Mouse (Mus musculus) erythroblast, embryonic 14.5 days (primary cell): Measurements from ENCODE around the gene Polr2l. TPM values are rescaled to one million over a fixed set of nuclear protein-coding genes. Genes with fewer than 3 reads are reported as not detected.
A peak's percentile ranks its signal among the peaks of the same experiment; 100 is the strongest.

ENCODE experiments used
- H3K27me3 ChIP-seq: 2 replicates; pipeline ENCODE4 v1.6.1; 2012; ENCODE audit warnings: inconsistent platforms; ENCODE audit not compliant: control insufficient read depth
- H3K36me3 ChIP-seq: 2 replicates; pipeline ENCODE4 v1.6.1; 2012; ENCODE audit warnings: mild to moderate bottlenecking, inconsistent platforms; ENCODE audit not compliant: control insufficient read depth
- H3K4me1 ChIP-seq: 2 replicates; pipeline ENCODE4 v1.6.1; 2012; ENCODE audit warnings: inconsistent platforms; ENCODE audit not compliant: control insufficient read depth
- H3K4me3 ChIP-seq: replicated peaks from 2 replicates; pipeline ENCODE3; 2012; ENCODE audit warnings: moderate library complexity, mild to moderate bottlenecking, inconsistent platforms
- H3K9me3 ChIP-seq: 2 replicates; pipeline ENCODE4 v1.6.1; 2012; ENCODE audit warnings: low read length, inconsistent platforms, mixed read lengths; ENCODE audit not compliant: control insufficient read depth
- GATA1 ChIP-seq: IDR thresholded peaks from 2 replicates; pipeline ENCODE4 v1.6.1; 2012; ENCODE audit warnings: low read length, inconsistent platforms, mixed read lengths
- TAL1 ChIP-seq: IDR thresholded peaks from 3 replicates; pipeline ENCODE4 v1.6.1; 2012; ENCODE audit warnings: low read length, inconsistent platforms, mixed read lengths
- polyA plus RNA-seq: library from polyadenylated mRNA; stranded (reverse); fragments of >175 nt; gene quantifications from 2 replicates; pipeline ENCODE4 v1.2.3, GENCODE M21; 2012

The Polr2l gene
- polyA plus RNA-seq, 1 experiment = 17.1 TPM

DNA sequence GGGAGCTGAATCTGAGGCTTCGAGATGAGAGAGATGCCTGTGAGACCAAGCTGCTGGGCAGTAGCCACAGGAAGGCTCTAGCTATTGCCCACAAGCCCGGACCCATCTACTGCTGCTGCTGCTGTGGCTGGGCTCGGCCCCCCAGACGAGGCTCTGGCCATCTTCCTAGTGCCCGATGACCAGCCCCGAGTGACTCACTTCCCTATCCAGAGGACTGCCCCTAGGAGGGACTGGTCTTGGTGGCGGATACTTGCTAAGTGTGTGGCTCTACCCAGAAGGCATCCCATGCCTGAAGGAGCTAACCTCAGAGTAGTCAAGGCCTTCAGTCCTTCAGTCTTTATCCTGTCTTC, 8.9 kb downstream of the Polr2l start:
- H3K27me3 ChIP-seq = peaks cover 59% of the 10 kb centered on the region
- TF ChIP-seq TAL1 = no peak
- no peak for TF ChIP-seq GATA1
- H3K36me3 ChIP-seq = peaks cover 25% of the 10 kb centered on the region
- no peak overlapping the region for H3K4me3 ChIP-seq
- H3K9me3 ChIP-seq = peaks cover 16% of the 10 kb centered on the region; the same call in 1 of the 2 replicates
- peaks cover 57% of the 10 kb centered on the region for H3K4me1 ChIP-seq

DNA sequence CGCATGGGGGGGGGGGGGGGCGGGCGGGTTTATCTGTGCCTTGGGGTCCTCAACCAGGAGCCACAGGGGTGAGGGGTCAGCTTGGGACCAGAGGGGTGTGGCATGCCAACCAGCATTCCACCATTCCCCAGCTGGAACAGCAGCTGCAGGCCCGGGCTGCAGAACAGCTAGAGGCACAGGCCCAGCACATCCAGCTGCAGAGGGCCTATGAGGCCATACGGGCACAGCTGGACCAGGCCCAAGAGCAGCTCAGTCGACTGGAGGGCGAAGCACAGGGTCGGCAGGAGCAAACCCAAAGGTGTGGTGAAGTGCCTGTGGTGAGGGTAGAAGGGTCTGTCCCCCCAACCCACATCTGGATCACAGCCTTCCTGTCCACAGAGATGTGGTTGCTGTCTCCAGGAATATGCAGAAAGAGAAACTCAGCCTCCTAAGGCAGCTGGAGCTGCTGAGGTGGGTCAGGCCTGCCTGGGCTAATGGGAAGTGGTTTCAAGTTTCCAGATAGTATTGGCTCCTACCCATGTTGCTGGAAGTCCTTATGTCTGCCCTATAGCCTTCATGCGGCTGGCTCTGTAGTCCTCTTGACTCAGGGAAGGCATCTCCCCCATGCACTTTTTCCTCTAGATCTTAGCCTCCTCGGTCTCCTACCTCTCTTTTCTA, 9.4 kb downstream of the Polr2l start:
- H3K36me3 ChIP-seq = peaks cover 20% of the 10 kb centered on the region
- H3K9me3 ChIP-seq = peaks cover 16% of the 10 kb centered on the region; the same call in 1 of the 2 replicates
- TF ChIP-seq GATA1 = no peak
- TF ChIP-seq TAL1 = no peak
- H3K4me3 ChIP-seq = no peak overlapping the region
- peaks cover 64% of the 10 kb centered on the region for H3K27me3 ChIP-seq
- H3K4me1 ChIP-seq = peaks cover 56% of the 10 kb centered on the region

DNA sequence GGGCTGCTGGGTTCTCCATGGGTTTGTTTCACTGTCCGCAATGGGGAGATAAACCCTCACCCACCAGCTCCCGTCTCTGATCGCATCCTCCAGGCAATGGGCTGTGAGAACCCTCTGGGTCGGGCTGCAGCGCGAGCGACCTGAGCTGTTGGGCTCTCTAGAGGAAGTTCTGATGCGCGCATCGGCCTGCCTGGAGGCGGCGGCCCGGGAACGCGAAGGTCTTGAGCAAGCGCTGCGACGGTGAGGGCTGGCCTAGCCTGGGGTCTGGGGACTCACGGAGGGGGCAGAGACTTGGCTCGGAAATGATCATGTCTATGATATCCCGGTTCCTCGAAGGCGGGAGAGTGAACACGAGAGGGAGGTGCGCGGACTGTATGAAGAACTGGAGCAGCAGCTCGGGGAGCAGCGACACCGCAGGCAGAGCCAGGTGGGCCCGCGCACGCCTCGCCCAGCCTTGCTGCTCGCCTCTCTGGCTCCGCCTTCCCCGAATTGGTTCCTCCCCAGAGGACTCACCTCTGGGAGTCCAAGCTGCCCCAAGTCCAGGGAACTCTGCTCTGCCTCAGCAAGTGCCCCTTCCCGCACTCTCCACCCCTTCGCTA, 10.2 kb downstream of the Polr2l start:
- Histone ChIP-seq H3K4me1 (peaks cover 48% of the 10 kb centered on the region), H3K27me3 (peaks cover 72% of the 10 kb centered on the region)

DNA sequence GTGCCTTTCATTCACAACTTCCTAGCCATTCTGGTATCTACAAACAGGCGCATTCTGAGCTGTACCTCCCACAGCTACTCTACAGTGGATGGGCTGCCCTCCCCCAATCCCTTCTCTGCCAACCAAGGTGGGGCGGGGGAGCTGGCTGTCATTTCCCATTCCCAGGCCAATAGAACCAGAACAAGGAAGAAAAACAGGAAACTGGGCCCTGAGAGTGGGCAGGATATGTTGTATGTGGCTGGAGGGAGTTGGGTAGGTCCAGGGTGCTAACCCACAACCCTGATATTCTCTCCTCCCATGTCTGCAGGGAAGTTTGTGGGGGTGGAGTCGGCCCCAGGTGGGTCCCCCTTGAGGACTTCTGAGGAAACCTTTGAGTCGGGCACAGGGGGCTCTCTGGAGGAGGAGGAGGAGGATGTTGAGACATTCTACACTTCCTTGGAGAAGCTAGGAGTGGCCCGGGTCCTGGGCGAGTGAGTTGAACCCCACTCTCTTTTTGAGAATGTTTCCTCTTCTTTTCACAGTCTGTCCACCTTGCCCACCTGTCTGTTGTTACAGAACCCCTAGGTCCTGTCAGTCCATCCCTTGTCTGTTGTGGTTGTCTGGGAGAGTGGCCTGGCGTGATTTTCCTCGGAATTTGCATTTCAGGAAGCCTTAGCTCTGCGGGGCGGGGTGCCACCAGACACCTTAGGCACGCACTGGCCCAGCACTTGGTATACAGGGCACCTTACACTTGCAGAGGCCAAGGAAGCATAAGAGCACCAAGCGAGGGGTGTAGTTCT, 10.9 kb downstream of the Polr2l start:
- Histone ChIP-seq H3K4me1 (peaks cover 41% of the 10 kb centered on the region), H3K36me3 (peaks cover 12% of the 10 kb centered on the region), H3K4me3 (no peak overlapping the region), H3K9me3 (peaks cover 16% of the 10 kb centered on the region; the same call in 1 of the 2 replicates), H3K27me3 (peaks cover 79% of the 10 kb centered on the region)
- TF ChIP-seq GATA1 (no peak), TAL1 (no peak)

More for the DNA sequence above, 10.2 kb downstream of the Polr2l start:
- Histone ChIP-seq H3K4me3 (no peak overlapping the region), H3K9me3 (peaks cover 16% of the 10 kb centered on the region; the same call in 1 of the 2 replicates), H3K36me3 (peaks cover 12% of the 10 kb centered on the region)
- TF ChIP-seq TAL1 (no peak), GATA1 (no peak)

DNA sequence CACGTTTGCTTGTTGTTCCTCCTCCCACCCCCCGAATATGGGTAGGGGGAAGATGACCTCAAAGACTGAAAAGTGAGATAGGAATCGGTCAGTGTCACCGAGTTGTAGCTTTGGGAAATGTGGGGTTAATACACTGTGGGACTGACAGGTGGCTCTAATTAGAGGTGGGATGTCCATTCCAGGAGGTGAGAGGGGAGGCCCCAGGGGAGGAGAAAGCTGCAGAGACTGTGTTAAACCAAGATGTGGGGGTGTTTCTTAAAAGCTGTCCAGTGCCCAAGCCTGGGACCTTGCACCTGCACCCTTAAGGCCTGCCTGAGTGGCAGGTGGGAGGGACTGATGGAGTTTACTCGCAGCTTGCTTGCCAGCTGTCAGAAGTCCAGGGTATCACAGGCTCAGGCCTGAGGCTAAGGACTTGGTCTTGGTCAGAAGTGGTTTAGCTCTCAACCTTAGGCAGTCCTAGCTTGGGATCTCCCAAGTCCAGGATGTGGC, 12.6 kb downstream of the Polr2l start:
- TF ChIP-seq GATA1 (no peak), TAL1 (no peak)
- Histone ChIP-seq H3K27me3 (peaks cover 79% of the 10 kb centered on the region), H3K9me3 (peaks cover 16% of the 10 kb centered on the region; the same call in 1 of the 2 replicates), H3K36me3 (peaks cover 15% of the 10 kb centered on the region), H3K4me1 (peaks cover 31% of the 10 kb centered on the region), H3K4me3 (no peak overlapping the region)

DNA sequence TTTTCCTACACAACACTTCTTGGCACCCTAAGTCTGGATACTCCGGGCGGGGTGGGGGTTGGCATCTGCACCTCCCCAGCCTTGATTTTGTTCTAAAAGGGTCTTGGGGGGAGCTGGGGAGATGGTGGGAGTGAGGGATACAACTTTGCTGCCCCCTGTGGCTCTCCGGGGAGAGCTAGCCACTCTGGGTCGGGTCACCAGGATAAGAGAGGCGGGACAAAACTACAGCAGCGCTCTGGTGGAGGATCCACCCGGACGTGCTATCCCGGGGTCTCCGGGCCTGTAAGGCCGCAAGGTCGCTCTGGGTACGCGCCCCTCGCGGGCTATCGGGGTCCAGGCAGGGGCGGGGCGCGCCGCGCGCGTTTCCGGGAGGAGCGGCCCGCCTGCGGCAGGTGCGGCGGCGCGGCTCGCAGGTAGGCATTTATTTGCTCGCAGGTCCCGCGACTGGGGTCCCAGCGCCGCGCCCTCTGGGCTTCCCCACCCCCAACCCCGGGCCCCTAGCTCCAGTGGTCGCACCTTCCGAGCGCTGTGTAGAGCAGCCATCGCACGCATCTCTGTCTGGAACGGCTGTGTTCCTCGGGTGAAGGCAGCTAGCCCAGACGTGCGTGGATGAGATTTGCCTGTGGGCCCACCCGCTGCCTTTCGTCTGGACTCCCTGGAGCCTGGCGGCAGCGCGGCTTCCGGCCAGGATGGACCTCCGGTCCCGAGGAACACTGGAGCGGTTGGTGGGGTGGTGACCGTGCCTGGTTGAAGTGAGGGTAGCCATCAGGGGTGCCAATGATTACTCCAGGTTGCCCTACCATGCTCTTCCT, 13.2 kb downstream of the Polr2l start:
- Histone ChIP-seq H3K9me3 (peaks cover 16% of the 10 kb centered on the region; the same call in 1 of the 2 replicates), H3K4me3 (peak overlapping the region; percentile 5), H3K36me3 (peaks cover 16% of the 10 kb centered on the region), H3K4me1 (peaks cover 28% of the 10 kb centered on the region), H3K27me3 (peaks cover 77% of the 10 kb centered on the region)
- TF ChIP-seq GATA1 (no peak), TAL1 (no peak)

DNA sequence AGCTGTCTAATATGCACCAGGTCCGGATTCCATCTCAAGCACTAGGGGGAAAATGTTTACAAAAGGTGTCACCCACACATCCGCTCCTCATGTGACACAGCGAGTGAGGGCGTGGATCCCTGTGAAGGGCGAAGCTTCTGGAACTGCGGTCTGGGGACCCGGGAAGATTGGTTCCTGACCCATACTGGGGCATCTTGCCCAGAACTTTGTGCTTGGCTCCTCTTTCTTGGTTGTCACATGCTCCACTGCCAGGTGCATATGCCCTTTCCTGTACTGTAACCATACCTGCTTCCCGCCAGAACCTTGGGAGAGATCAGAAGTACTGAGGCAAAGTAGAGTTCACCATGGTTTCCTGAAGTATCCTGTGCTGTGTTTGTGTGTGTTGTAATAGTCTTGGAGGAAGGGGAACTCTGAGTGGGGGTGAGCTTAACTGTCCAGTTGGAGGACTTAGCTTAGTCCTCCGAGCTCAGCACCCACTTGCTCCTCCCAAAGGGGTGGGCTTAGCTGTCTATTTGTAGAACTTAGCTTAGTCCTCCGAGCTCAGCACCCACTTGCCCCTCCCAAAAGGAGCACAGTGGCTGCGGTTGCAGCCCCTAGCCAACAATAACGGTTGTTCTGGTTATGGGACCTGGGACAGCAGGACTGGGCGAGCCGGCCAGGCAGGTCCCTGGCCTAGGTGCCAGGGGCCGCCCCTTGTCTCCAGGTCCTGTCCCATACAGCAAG, 14.4 kb downstream of the Polr2l start, which contains the start of gene Cracr2b:
Cracr2b (plus strand) TSS at position 704 of the 723 bp plus-strand sequence.
- H3K36me3 ChIP-seq = peaks cover 16% of the 10 kb centered on the region
- H3K9me3 ChIP-seq = peaks cover 16% of the 10 kb centered on the region; the same call in 1 of the 2 replicates
- H3K4me1 ChIP-seq = peaks cover 34% of the 10 kb centered on the region
- peak within 1 kb of the TSS; percentile 5 for H3K4me3 ChIP-seq
- TF ChIP-seq TAL1 (no peak), GATA1 (no peak)
- H3K27me3 ChIP-seq = peaks cover 65% of the 10 kb centered on the region

DNA sequence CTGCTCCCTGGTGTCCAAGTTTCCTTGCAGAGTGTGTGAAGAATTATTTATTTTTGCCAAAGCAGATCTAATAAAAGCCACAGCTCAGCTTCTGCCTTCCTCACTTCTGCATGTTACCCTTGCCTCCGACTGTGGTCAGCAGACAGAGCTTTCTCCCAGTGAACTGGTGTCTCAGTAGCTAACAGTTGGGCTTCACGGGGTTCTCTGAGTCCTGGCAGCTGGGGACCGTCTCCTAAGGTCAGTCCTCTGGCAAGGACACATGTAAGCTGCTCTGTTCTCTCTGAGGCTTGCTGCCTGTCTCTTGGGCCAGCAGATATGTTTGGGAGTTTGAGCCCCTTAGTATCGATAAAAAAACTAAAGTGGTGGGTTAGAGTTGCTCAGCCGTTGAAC, 14.9 kb downstream of the Polr2l start:
- Histone ChIP-seq H3K4me3 (no peak overlapping the region), H3K27me3 (peaks cover 60% of the 10 kb centered on the region), H3K9me3 (peaks cover 15% of the 10 kb centered on the region; the same call in 1 of the 2 replicates), H3K4me1 (peaks cover 35% of the 10 kb centered on the region), H3K36me3 (peaks cover 16% of the 10 kb centered on the region)
- TF ChIP-seq GATA1 (no peak), TAL1 (no peak)
